12 mouse cellular contexts compared by ENCODE assay signal in genomic region chr5:115859461-115859860, GRCm38 (mm10).
"Had no signal": no experiment of that assay in that cellular context is flagged by ENCODE, and none has a peak within 500 bp of the region (broad histone marks: within the 10 kb centered on the region; RNA-seq: fewer than 3 reads in every experiment).

No protein-coding gene starts in this region.

- H3K4me2 ChIP-seq: limb, embryonic 12.5 days; liver, embryonic 13.5 days; neural tube, embryonic 12.5 days had no signal

- H3K27me3 ChIP-seq: limb, embryonic 12.5 days; liver, embryonic 13.5 days; neural tube, embryonic 12.5 days had no signal

- H3K4me1 ChIP-seq: limb, embryonic 12.5 days; liver, embryonic 13.5 days; neural tube, embryonic 12.5 days had no signal

- H3K9me3 ChIP-seq: limb, embryonic 12.5 days; liver, embryonic 13.5 days; neural tube, embryonic 12.5 days had no signal

- H3K4me3 ChIP-seq: left cerebral cortex, adult 2 months; limb, embryonic 12.5 days; liver, embryonic 13.5 days; neural tube, embryonic 12.5 days had no signal

- H3K9ac ChIP-seq: limb, embryonic 12.5 days; liver, embryonic 13.5 days; liver, postnatal 0 days; neural tube, embryonic 12.5 days had no signal

- ATAC-seq: liver, postnatal 0 days had no signal

- DNase-seq: kidney, adult 11 months; kidney, adult 9 months; kidney, postnatal 10 days; liver; liver, embryonic 13.5 days; liver, postnatal 0 days; lung, postnatal 36 days; right cerebral cortex, postnatal 25 days; thymus, postnatal 36 days had no signal

- H3K27ac ChIP-seq: left cerebral cortex, adult 2 months; limb, embryonic 12.5 days; liver, embryonic 13.5 days; neural tube, embryonic 12.5 days had no signal
